Mouse (Mus musculus) MEL (cell line): ENCODE data around the gene Lsamp. TPM values are rescaled to one million over a fixed set of nuclear protein-coding genes. Genes with fewer than 3 reads are reported as not detected.

ENCODE experiments used
- DNase-seq: peaks from one replicate; pipeline ENCODE4 v3.0.0; 2011; ENCODE audit warnings: low read depth, low spot score
- H3K27ac ChIP-seq: 2 replicates; pipeline ENCODE4 v1.5.1; 2012; ENCODE audit warnings: low read depth, mild to moderate bottlenecking, control low read depth, low read length, moderate library complexity; ENCODE audit not compliant: control insufficient read depth
- H3K27me3 ChIP-seq, 2 experiments: fragments of 150-350 bp in 1 of 2; sonication (generic) in 1 of 2; 2 replicates each; pipeline ENCODE4 v1.6.1; 2012; ENCODE audit warnings: low read length in 2 of 2, mild to moderate bottlenecking in 2 of 2, improper control_type of control experiment in 1 of 2, moderate library complexity in 1 of 2; ENCODE audit not compliant: insufficient read depth in 2 of 2, control insufficient read depth in 1 of 2
- H3K36me3 ChIP-seq, 2 experiments: 2 replicates each; pipeline ENCODE4 v1.6.1; 2012 to 2014; ENCODE audit warnings: low read length in 2 of 2, improper control_type of control experiment in 1 of 2, inconsistent platforms in 1 of 2, mild to moderate bottlenecking in 1 of 2; ENCODE audit not compliant: insufficient read depth in 2 of 2, control insufficient read depth in 1 of 2
- H3K4me1 ChIP-seq, 2 experiments: fragments of 150-350 bp in 1 of 2; sonication (generic) in 1 of 2; 2 replicates each; pipeline ENCODE4 v1.6.1; 2012; ENCODE audit warnings: low read length in 2 of 2, improper control_type of control experiment in 1 of 2, mild to moderate bottlenecking in 1 of 2; ENCODE audit not compliant: insufficient read depth in 2 of 2, control insufficient read depth in 1 of 2
- H3K4me3 ChIP-seq, 2 experiments: fragments of 150-350 bp in 1 of 2; sonication (generic) in 1 of 2; 2 replicates each; pipeline ENCODE4 v1.5.1; 2012; ENCODE audit warnings: low read depth in 2 of 2, low read length in 2 of 2, mild to moderate bottlenecking in 2 of 2, moderate library complexity in 2 of 2, control low read depth in 1 of 2, improper control_type of control experiment in 1 of 2; ENCODE audit not compliant: control insufficient read depth in 1 of 2, insufficient read depth in 1 of 2
- H3K79me2 ChIP-seq: 2 replicates; pipeline ENCODE4 v1.6.1; 2012; ENCODE audit warnings: mild to moderate bottlenecking, low read length, moderate library complexity; ENCODE audit not compliant: control insufficient read depth, poor library complexity, insufficient read depth
- H3K9ac ChIP-seq: 2 replicates; pipeline ENCODE4 v1.6.1; 2012; ENCODE audit warnings: low read depth, mild to moderate bottlenecking, control low read depth, low read length, moderate library complexity; ENCODE audit not compliant: control insufficient read depth, poor library complexity, severe bottlenecking
- H3K9me3 ChIP-seq: fragments of 150-350 bp; sonication (generic); replicated peaks from 2 replicates; pipeline ENCODE4 v1.6.1; 2012; ENCODE audit warnings: mild to moderate bottlenecking, low read length, improper control_type of control experiment, moderate library complexity; ENCODE audit not compliant: insufficient read depth
- BHLHE40 ChIP-seq: IDR thresholded peaks from 2 replicates; pipeline ENCODE4 v1.6.1; 2012; ENCODE audit warnings: low read depth, mild to moderate bottlenecking, inconsistent platforms, low read length, improper control_type of control experiment, borderline replicate concordance
- CTCF ChIP-seq, 3 experiments: IDR thresholded peaks in 2 of 3; conservative IDR thresholded peaks in 1 of 3; 2 replicates each; pipeline ENCODE4 v1.5.1; 2011 to 2012; ENCODE audit warnings: low read length in 3 of 3, low read depth in 2 of 3, mild to moderate bottlenecking in 2 of 3, improper control_type of control experiment in 1 of 3, inconsistent platforms in 1 of 3, mixed read lengths in 1 of 3, moderate library complexity in 1 of 3; ENCODE audit not compliant: control insufficient read depth in 1 of 3, insufficient read depth in 1 of 3, poor library complexity in 1 of 3, severe bottlenecking in 1 of 3
- E2F4 ChIP-seq: IDR thresholded peaks from 2 replicates; pipeline ENCODE4 v1.6.1; 2011; ENCODE audit warnings: low read depth, low read length, improper control_type of control experiment, borderline replicate concordance
- ELF1 ChIP-seq: IDR thresholded peaks from 2 replicates; pipeline ENCODE4 v1.6.1; 2014; ENCODE audit warnings: low read depth, mild to moderate bottlenecking, inconsistent platforms, low read length, improper control_type of control experiment, moderate library complexity
- EP300 ChIP-seq, 2 experiments: IDR thresholded peaks; 2 replicates each; pipeline ENCODE4 v1.6.1; 2011; ENCODE audit warnings: improper control_type of control experiment in 2 of 2, low read length in 2 of 2, low read depth in 1 of 2, mild to moderate bottlenecking in 1 of 2
- ETS1 ChIP-seq: IDR thresholded peaks from 2 replicates; pipeline ENCODE4 v1.6.1; 2012; ENCODE audit warnings: low read depth, mild to moderate bottlenecking, inconsistent platforms, low read length, improper control_type of control experiment, moderate library complexity
- GABPA ChIP-seq: IDR thresholded peaks from 2 replicates; pipeline ENCODE4 v1.6.1; 2012; ENCODE audit warnings: low read depth, mild to moderate bottlenecking, inconsistent platforms, low read length, improper control_type of control experiment, moderate library complexity
- GATA1 ChIP-seq: IDR thresholded peaks from 2 replicates; pipeline ENCODE4 v1.6.1; 2011; ENCODE audit warnings: low read depth, low read length, improper control_type of control experiment
- JUND ChIP-seq: IDR thresholded peaks from 2 replicates; pipeline ENCODE4 v1.6.1; 2011; ENCODE audit warnings: low read depth, mild to moderate bottlenecking, improper control_type of control experiment, low read length
- MAZ ChIP-seq: IDR thresholded peaks from 2 replicates; pipeline ENCODE4 v1.6.1; 2012; ENCODE audit warnings: low read depth, mild to moderate bottlenecking, inconsistent platforms, low read length, improper control_type of control experiment
- MEF2A ChIP-seq: IDR thresholded peaks from 2 replicates; pipeline ENCODE4 v1.6.1; 2014; ENCODE audit warnings: low read depth, mild to moderate bottlenecking, inconsistent platforms, low read length, improper control_type of control experiment; ENCODE audit not compliant: poor library complexity, insufficient replicate concordance, severe bottlenecking; ENCODE audit errors: extremely low read depth
- MXI1 ChIP-seq: IDR thresholded peaks from 2 replicates; pipeline ENCODE4 v1.6.1; 2011; ENCODE audit warnings: mild to moderate bottlenecking, low read depth, low read length, improper control_type of control experiment
- MYC ChIP-seq: IDR thresholded peaks from 2 replicates; pipeline ENCODE4 v1.6.1; 2011; ENCODE audit warnings: low read depth, mild to moderate bottlenecking, low read length, improper control_type of control experiment, moderate library complexity
- POLR2AphosphoS2 ChIP-seq: IDR thresholded peaks from 2 replicates; pipeline ENCODE4 v1.6.1; 2011; ENCODE audit warnings: low read length, improper control_type of control experiment
- POLR2AphosphoS5 ChIP-seq: IDR thresholded peaks from 2 replicates; pipeline ENCODE4 v1.6.1; 2012; ENCODE audit warnings: low read depth, borderline replicate concordance, mild to moderate bottlenecking, inconsistent platforms, low read length, moderate library complexity, mixed read lengths
- RAD21 ChIP-seq: IDR thresholded peaks from 2 replicates; pipeline ENCODE4 v1.6.1; 2011; ENCODE audit warnings: mild to moderate bottlenecking, low read depth, low read length, improper control_type of control experiment
- RCOR1 ChIP-seq: IDR thresholded peaks from 2 replicates; pipeline ENCODE4 v1.6.1; 2012; ENCODE audit warnings: low read depth, mild to moderate bottlenecking, inconsistent platforms, low read length, improper control_type of control experiment
- SIN3A ChIP-seq: IDR thresholded peaks from 2 replicates; pipeline ENCODE4 v1.6.1; 2012; ENCODE audit warnings: low read length, improper control_type of control experiment, inconsistent platforms
- TAL1 ChIP-seq: IDR thresholded peaks from 2 replicates; pipeline ENCODE4 v1.6.1; 2012; ENCODE audit warnings: mild to moderate bottlenecking, inconsistent platforms, low read length, moderate library complexity, mixed read lengths
- UBTF ChIP-seq: IDR thresholded peaks from 2 replicates; pipeline ENCODE4 v1.6.1; 2012; ENCODE audit warnings: low read depth, mild to moderate bottlenecking, inconsistent platforms, low read length, improper control_type of control experiment, moderate library complexity, borderline replicate concordance; ENCODE audit not compliant: insufficient read depth
- USF2 ChIP-seq, 2 experiments: IDR thresholded peaks; 2 replicates each; pipeline ENCODE4 v1.6.1; 2011 to 2012; ENCODE audit warnings: improper control_type of control experiment in 2 of 2, low read length in 2 of 2, borderline replicate concordance in 1 of 2, inconsistent platforms in 1 of 2, low read depth in 1 of 2, mild to moderate bottlenecking in 1 of 2; ENCODE audit not compliant: insufficient read depth in 1 of 2
- ZC3H11A ChIP-seq: IDR thresholded peaks from 2 replicates; pipeline ENCODE4 v1.6.1; 2012; ENCODE audit warnings: low read depth, mild to moderate bottlenecking, inconsistent platforms, low read length, improper control_type of control experiment
- ZNF384 ChIP-seq: IDR thresholded peaks from 2 replicates; pipeline ENCODE4 v1.6.1; 2012; ENCODE audit warnings: low read depth, mild to moderate bottlenecking, inconsistent platforms, low read length, improper control_type of control experiment
- polyA plus RNA-seq, 2 experiments: library from polyadenylated mRNA; stranded (reverse) in 1 of 2; unstranded in 1 of 2; fragments of >175 nt in 1 of 2; fragments of >200 nt in 1 of 2; gene quantifications; 2 replicates each; pipeline versions ENCODE4 v1.2.1 to v1.2.4; 2012; ENCODE audit warnings: low replicate concordance in 2 of 2, low read depth in 1 of 2; ENCODE audit not compliant: insufficient read length in 2 of 2, insufficient read depth in 1 of 2, missing spikeins in 1 of 2
- total RNA-seq: library from RNA; depleted of rRNA; stranded (reverse); fragments of 300-350 nt; gene quantifications from 2 replicates; pipeline ENCODE4 v1.2.3, GENCODE M21; 2012

Lsamp gene
- total and polyA plus RNA-seq, 3 experiments, result 0.42 TPM; not detected in 2

GRCm38 (mm10) chr16:41384288-41384687 is 1400.1 kb downstream of the Lsamp start:
- no peak for DNase-seq
- no peaks in the 10 kb centered on the region for H3K36me3 ChIP-seq
- no peak overlapping the region for H3K9ac ChIP-seq
- no peaks in the 10 kb centered on the region for H3K9me3 ChIP-seq
- H3K27ac ChIP-seq, result no peak overlapping the region
- TF ChIP-seq GATA1 (no peak), UBTF (no peak), MYC (no peak), POLR2AphosphoS2 (no peak)
- H3K4me1 ChIP-seq, result no peaks in the 10 kb centered on the region
- H3K4me3 ChIP-seq, result no peak overlapping the region
- H3K79me2 ChIP-seq, result no peaks in the 10 kb centered on the region
- no peaks in the 10 kb centered on the region for H3K27me3 ChIP-seq

- no peaks in the 10 kb centered on the region for H3K9me3 ChIP-seq
- TF ChIP-seq ZNF384 (no peak), SIN3A (no peak), E2F4 (no peak), CTCF (IDR thresholded peaks at IDR 0.05 in 2 of 3, conservative IDR thresholded peaks at IDR 0.05 in 1 of 3; ENCODE audit: control insufficient read depth in 1 of 3, insufficient read depth in 1 of 3, low read depth in 2 of 3, low read length in 3 of 3, poor library complexity in 1 of 3, severe bottlenecking in 1 of 3) (peak in 1 of 3 experiments; percentile 13; a peak in 2 of 6 replicates), GATA1 (no peak), MXI1 (no peak), TAL1 (no peak), MAZ (no peak), POLR2AphosphoS5 (no peak)
- H3K27ac ChIP-seq, result no peak overlapping the region
- no peaks in the 10 kb centered on the region for H3K4me1 ChIP-seq
- peak; percentile 2 for DNase-seq
- H3K9ac ChIP-seq, result no peak overlapping the region
- H3K79me2 ChIP-seq, result no peaks in the 10 kb centered on the region
- no peaks in the 10 kb centered on the region for H3K36me3 ChIP-seq
- no peak overlapping the region for H3K4me3 ChIP-seq
- no peaks in the 10 kb centered on the region for H3K27me3 ChIP-seq
Observed at GRCm38 (mm10) chr16:41408850-41409249, 1424.7 kb downstream of the Lsamp start.

GRCm38 (mm10) chr16:41410671-41411070 is 1426.5 kb downstream of the Lsamp start:
- H3K79me2 ChIP-seq, result no peaks in the 10 kb centered on the region
- no peak for DNase-seq
- no peaks in the 10 kb centered on the region for H3K27me3 ChIP-seq
- H3K27ac ChIP-seq, result no peak overlapping the region
- H3K36me3 ChIP-seq, result no peaks in the 10 kb centered on the region
- H3K9me3 ChIP-seq, result no peaks in the 10 kb centered on the region
- no peaks in the 10 kb centered on the region for H3K4me1 ChIP-seq
- TF ChIP-seq E2F4 (no peak), BHLHE40 (no peak), GABPA (no peak), ZC3H11A (no peak), ETS1 (no peak), RCOR1 (no peak), USF2 (IDR thresholded peaks at IDR 0.05; ENCODE audit: borderline replicate concordance in 1 of 2, insufficient read depth in 1 of 2, low read depth in 1 of 2, low read length in 2 of 2) (no peak), MEF2A (no peak), RAD21 (no peak), EP300 (IDR thresholded peaks at IDR 0.05; ENCODE audit: low read depth in 1 of 2, low read length in 2 of 2) (no peak), ELF1 (no peak), POLR2AphosphoS5 (no peak), JUND (no peak)
- H3K9ac ChIP-seq, result no peak overlapping the region
- H3K4me3 ChIP-seq, result no peak overlapping the region
